ENCODE assay signal across 8 mouse cellular contexts in genomic region chr12:31499314-31500131, GRCm38 (mm10). TPM values are rescaled to one million over a fixed set of nuclear protein-coding genes. Genes with fewer than 3 reads are reported as not detected.
DNase-seq lines count a peak whose midpoint lies in the region; ATAC-seq and TF ChIP-seq lines count a peak whose summit lies in the region.

TSS of gene Cbll1 (minus strand) at chr12:31499616.

- peaks cover under 1% of the 10 kb centered on the region for H3K36me3 ChIP-seq in embryonic facial prominence, embryonic 14.5 days (ENCODE audit: control insufficient read depth, insufficient read depth, low read length)
- H3K36me3 ChIP-seq in limb, embryonic 14.5 days (ENCODE audit: control insufficient read depth, insufficient read depth, low read length), result peaks cover under 1% of the 10 kb centered on the region; the same call in 1 of the 2 replicates
- H3K36me3 ChIP-seq in midbrain, postnatal 0 days (ENCODE audit: insufficient read depth, low read length), result no peaks in the 10 kb centered on the region; the same call in 1 of the 2 replicates

- H3K27me3 ChIP-seq in embryonic facial prominence, embryonic 14.5 days (replicated peaks; ENCODE audit: control insufficient read depth, insufficient read depth, low read length), result no peaks in the 10 kb centered on the region
- H3K27me3 ChIP-seq in limb, embryonic 14.5 days (ENCODE audit: control insufficient read depth, insufficient read depth, low read length), result no peaks in the 10 kb centered on the region
- H3K27me3 ChIP-seq in midbrain, postnatal 0 days (ENCODE audit: insufficient read depth, low read length), result no peaks in the 10 kb centered on the region

- under 1% methylated on average over 43 of the region's 68 CpGs for WGBS in embryonic facial prominence, embryonic 14.5 days
- under 1% methylated on average over 64 of the region's 68 CpGs for WGBS in limb, embryonic 14.5 days
- under 1% methylated on average over 67 of the region's 68 CpGs for WGBS in midbrain, postnatal 0 days

- peaks cover 8% of the 10 kb centered on the region; the same call in 1 of the 2 replicates for H3K4me1 ChIP-seq in embryonic facial prominence, embryonic 14.5 days (ENCODE audit: control insufficient read depth, insufficient read depth, low read length)
- peaks cover 11% of the 10 kb centered on the region for H3K4me1 ChIP-seq in limb, embryonic 14.5 days (ENCODE audit: control insufficient read depth, insufficient read depth, low read length)
- H3K4me1 ChIP-seq in midbrain, postnatal 0 days (ENCODE audit: insufficient read depth, low read length), result 0 out of 2 replicates have a peak, but pooled peaks cover 3% of the 10 kb centered on the region

- peak; percentile 98 for ATAC-seq in embryonic facial prominence, embryonic 14.5 days (ENCODE audit: low read depth)
- ATAC-seq in limb, embryonic 14.5 days (ENCODE audit: low FRiP score, low read depth), result peak; percentile 97
- peak; percentile 98 for ATAC-seq in midbrain, postnatal 0 days (ENCODE audit: low FRiP score)

- H3K4me3 ChIP-seq in embryonic facial prominence, embryonic 14.5 days (ENCODE audit: low read depth, low read length), result peak within 1 kb of the TSS; percentile 91
- peak within 1 kb of the TSS; percentile 96 for H3K4me3 ChIP-seq in limb, embryonic 14.5 days (replicated peaks; ENCODE audit: low read length)
- peak within 1 kb of the TSS; percentile 95 for H3K4me3 ChIP-seq in midbrain, postnatal 0 days (ENCODE audit: low read depth, low read length)

- peak within 1 kb of the TSS; percentile 71 for H3K4me2 ChIP-seq in embryonic facial prominence, embryonic 14.5 days (ENCODE audit: low read depth, low read length)
- peak within 1 kb of the TSS; percentile 73 for H3K4me2 ChIP-seq in limb, embryonic 14.5 days (replicated peaks; ENCODE audit: low read depth, low read length, severe bottlenecking)
- peak within 1 kb of the TSS; percentile 83 for H3K4me2 ChIP-seq in midbrain, postnatal 0 days (ENCODE audit: low read depth, low read length, poor library complexity, severe bottlenecking)

- H3K27ac ChIP-seq in embryonic facial prominence, embryonic 14.5 days (replicated peaks; ENCODE audit: low read depth, low read length), result peak within 1 kb of the TSS; percentile 88
- peak within 1 kb of the TSS; percentile 71 for H3K27ac ChIP-seq in limb, embryonic 14.5 days (replicated peaks; ENCODE audit: low read depth, low read length)
- H3K27ac ChIP-seq in midbrain, postnatal 0 days (ENCODE audit: low read depth, low read length), result peak within 1 kb of the TSS; percentile 93

- peak; percentile 77; the same call in 1 of the 2 replicates for TF ChIP-seq POLR2A in limb, embryonic 14.5 days (IDR thresholded peaks at IDR 0.05; ENCODE audit: borderline replicate concordance, extremely low read depth, insufficient read depth, insufficient read length)

- DNase-seq in 3T3-L1 (ENCODE audit: low read depth, low spot score), result peak; percentile 90
- peak; percentile 90 to 91 for DNase-seq in adrenal gland, postnatal 4 days (ENCODE audit: low spot score in 2 of 2)
- peak; percentile 98 for DNase-seq in embryonic facial prominence, embryonic 14.5 days (ENCODE audit: low spot score)
- DNase-seq in heart, adult 8-10 months (ENCODE audit: low spot score), result peak; percentile 96
- peak; percentile 95 for DNase-seq in kidney, adult 9 months
- DNase-seq in limb, embryonic 14.5 days (ENCODE audit: low spot score), result peak; percentile 94
- peak; percentile 97 for DNase-seq in midbrain, postnatal 0 days (ENCODE audit: low spot score)
- peak; percentile 86 to 94 for DNase-seq in spleen, postnatal 14 days (ENCODE audit: low spot score in 2 of 2)

- H3K9ac ChIP-seq in embryonic facial prominence, embryonic 14.5 days (ENCODE audit: low read depth, low read length), result peak within 1 kb of the TSS; percentile 89
- peak within 1 kb of the TSS; percentile 76 for H3K9ac ChIP-seq in limb, embryonic 14.5 days (ENCODE audit: low read depth, low read length, severe bottlenecking)
- peak within 1 kb of the TSS; percentile 84 for H3K9ac ChIP-seq in midbrain, postnatal 0 days (replicated peaks; ENCODE audit: low read length, poor library complexity, severe bottlenecking)

- peak; percentile 11 for TF ChIP-seq CTCF in midbrain, postnatal 0 days (IDR thresholded peaks at IDR 0.05)

- no peaks in the 10 kb centered on the region for H3K9me3 ChIP-seq in embryonic facial prominence, embryonic 14.5 days (ENCODE audit: control insufficient read depth, low read length)
- no peaks in the 10 kb centered on the region for H3K9me3 ChIP-seq in limb, embryonic 14.5 days (ENCODE audit: control insufficient read depth, low read length)
- H3K9me3 ChIP-seq in midbrain, postnatal 0 days (ENCODE audit: low read length), result no peaks in the 10 kb centered on the region

RNA-seq across cellular contexts. Expression of gene Cbll1, which starts in this region (rescaled TPM):
- 10 to 100 TPM; 20.9 to 21.8 TPM for total RNA-seq in adrenal gland, postnatal 4 days (2021)
- 15.4 and 18.5 TPM in 2 replicates for polyA plus RNA-seq in embryonic facial prominence, embryonic 14.5 days (2014; fragmentation: Nextera tagmentation; extraction: Ambion mirVana)
- 1 to 10 TPM; 8.9 to 9.9 (median 9.7) TPM for total RNA-seq in heart, adult 8-10 months (2022)
- 11.2 and 12.2 TPM in 2 replicates for polyA plus RNA-seq in limb, embryonic 14.5 days (2012; rRNA removed)
- polyA plus RNA-seq in limb, embryonic 14.5 days (2014; fragmentation: Nextera tagmentation; extraction: Ambion mirVana), result 16.9 and 19.7 TPM in 2 replicates
- total RNA-seq in midbrain, postnatal 0 days (2014; rRNA removed), result 19.5 and 25.2 TPM in 2 replicates
- polyA plus RNA-seq in midbrain, postnatal 0 days (2015; fragmentation: Nextera tagmentation; extraction: Ambion mirVana), result 17.4 and 17.7 TPM in 2 replicates

Comparison
In these comparisons a context has a peak if more than half of its experiments do, and no peak if none do; other contexts are left out.
1. Peak in every context shown above with its lines: DNase-seq, ATAC-seq, H3K4me3 ChIP-seq and H3K27ac ChIP-seq.